Mouse (Mus musculus): ENCODE measurements around the gene Atoh8.

Gene Atoh8

GRCm38 (mm10) chr6:72254588-72255075, 19.3 kb upstream of the Atoh8 start:
- DNase-seq (ENCODE audit: low spot score in 2 of 2), result no peak

DNA sequence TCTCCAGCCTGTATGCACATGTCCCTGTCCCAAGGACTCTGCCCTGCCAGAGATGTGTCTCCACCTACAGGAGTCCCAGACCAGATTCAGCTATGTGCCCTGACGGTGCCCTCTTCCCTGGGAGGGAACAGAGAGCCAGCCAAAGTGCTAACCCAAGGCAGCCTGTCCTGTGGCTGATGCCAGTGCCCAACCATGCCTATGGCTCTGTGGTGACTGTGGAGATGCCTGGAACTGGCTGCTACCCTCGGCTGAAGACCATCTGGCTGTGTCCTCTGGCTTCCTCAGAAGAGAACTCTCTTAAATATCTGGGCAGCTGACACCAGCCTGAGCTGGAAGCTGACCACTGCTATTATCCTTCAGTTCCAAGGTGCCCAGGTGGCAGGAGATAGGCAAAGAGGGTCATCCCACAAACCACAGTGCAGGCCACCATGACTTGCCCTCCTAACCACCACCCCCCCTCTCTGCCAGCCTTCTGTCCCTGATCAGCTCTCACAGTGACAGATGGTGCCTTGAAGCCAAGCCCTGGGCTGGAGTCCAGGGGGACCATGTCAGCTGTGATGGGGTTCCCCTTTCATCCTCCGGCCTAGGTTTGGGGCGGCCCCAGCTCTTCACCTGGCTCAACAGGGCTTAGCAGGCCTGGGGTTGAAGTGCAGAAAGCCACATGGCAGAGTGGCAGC, 18.7 kb upstream of the Atoh8 start:
- no peak for DNase-seq (ENCODE audit: low spot score in 2 of 2)

- no peak for DNase-seq (ENCODE audit: low spot score in 2 of 2)
These were observed 17.8 kb upstream of the Atoh8 start for GRCm38 (mm10) chr6:72253168-72253567.

- no peak for DNase-seq (ENCODE audit: low spot score in 2 of 2)
These were observed 17.1 kb upstream of the Atoh8 start for GRCm38 (mm10) chr6:72252433-72252832.

GRCm38 (mm10) chr6:72249981-72250380, 14.6 kb upstream of the Atoh8 start:
- DNase-seq (ENCODE audit: low spot score in 2 of 2), result no peak

GRCm38 (mm10) chr6:72248150-72248914, 13.0 kb upstream of the Atoh8 start:
- DNase-seq (ENCODE audit: low spot score in 2 of 2), result no peak

DNA sequence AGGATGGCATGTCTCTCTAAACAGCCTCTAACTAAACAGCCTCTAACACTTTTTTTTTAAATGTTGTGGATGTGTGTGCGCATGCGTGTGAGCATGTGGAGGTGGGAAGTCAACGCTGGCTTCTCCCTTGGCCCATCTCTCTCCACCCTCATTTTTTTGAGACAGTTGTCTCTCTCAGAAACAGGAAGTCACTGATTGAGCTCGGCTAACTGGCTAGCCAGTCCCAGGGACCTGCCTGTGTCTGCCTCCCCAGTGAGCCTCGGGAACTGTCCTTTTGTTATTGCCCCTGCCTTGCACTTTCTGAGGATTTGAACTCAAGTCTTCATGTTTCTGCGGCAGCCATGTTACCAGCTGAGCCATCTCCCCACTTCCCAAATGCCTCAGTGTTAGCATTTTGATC, 10.9 kb upstream of the Atoh8 start:
- DNase-seq (ENCODE audit: low spot score in 2 of 2), result no peak

- no peak for DNase-seq (ENCODE audit: low spot score in 2 of 2)
These were observed 9.3 kb upstream of the Atoh8 start for GRCm38 (mm10) chr6:72244569-72245285.

GRCm38 (mm10) chr6:72244144-72244549, 8.8 kb upstream of the Atoh8 start:
- DNase-seq (ENCODE audit: low spot score in 2 of 2), result peak; percentile 36 to 66

DNA sequence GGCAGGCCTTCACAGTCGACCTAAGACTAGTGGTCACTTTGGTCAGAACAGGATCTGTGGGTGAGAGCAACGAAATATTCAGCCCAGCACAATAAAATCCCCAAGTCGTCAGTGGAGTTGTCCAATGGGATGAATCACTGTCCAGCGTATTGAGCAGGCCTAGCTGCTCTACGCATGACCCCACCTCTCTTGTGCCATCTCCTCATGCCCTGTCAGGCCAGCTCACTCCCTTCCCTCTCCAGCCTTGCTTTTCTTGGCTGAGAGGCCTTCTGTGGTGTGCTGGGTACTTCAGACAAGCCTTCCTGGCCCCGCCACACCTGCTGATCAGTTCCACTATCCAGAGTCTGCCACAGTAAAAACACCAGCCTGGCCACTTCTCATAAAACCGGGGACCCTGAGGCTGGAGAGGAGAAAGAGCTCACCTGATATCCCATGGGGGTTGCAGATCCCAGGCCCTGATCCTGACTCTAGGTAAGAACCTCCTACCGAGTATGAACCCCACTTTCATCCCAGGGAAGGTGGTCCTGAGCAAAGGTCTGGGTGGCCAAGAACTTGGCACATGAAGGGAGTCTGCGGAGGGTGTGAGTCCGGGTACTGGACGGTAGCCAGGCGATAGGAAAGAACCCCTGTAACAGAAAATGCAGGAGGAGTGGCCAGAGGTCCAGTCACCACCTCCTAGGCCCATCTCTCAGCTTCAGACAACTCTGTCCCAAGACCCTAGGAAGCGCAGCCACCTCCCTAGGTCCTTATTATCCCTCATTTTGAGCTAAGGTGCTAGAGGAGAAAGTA, 7.3 kb upstream of the Atoh8 start:
- no peak for DNase-seq (ENCODE audit: low spot score in 2 of 2)

- DNase-seq (ENCODE audit: low spot score in 2 of 2), result no peak
These were observed 6.4 kb upstream of the Atoh8 start for GRCm38 (mm10) chr6:72241843-72242154.

- no peak for DNase-seq (ENCODE audit: low spot score in 2 of 2)
These were observed 5.9 kb upstream of the Atoh8 start for GRCm38 (mm10) chr6:72241133-72241842.

DNA sequence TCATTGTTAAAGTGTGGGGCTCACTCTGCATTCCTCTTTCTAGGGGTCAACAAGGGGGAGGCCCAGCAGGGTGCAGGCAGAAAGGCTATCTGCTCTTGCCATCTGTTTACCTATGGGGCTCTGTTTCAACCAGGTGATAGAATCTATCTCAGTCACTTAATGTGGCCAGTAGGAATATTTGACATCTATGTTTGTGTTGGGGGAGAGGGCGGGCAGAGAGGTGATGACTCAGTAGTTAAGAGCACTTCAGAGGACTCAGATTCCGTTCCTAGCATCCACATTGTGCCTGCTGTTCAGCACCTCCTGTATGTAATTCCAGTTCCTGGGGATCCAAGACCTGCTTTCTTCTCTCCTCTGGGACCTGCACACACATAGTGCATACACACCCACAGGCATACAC, 4.7 kb upstream of the Atoh8 start:
- DNase-seq (ENCODE audit: low spot score in 2 of 2), result no peak

DNA sequence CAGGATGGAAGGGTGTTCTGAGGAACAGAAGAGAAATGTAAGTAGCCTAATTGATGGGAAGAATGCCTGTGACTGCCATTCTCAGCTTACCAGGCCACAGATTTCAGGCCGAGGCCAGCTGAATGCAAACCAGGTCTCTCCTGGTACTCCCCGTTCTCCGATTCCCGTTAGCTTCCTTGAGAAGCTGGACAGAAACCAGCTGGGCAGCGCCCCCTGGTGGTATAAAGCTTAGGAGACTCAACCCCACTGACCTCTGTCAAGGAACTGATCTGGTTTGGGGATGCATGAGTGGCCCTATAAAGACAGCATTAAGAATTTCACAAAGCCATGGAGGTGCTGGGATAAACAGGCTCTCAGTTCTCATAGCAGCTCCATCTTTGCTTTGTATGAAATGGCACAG, 1.7 kb upstream of the Atoh8 start:
- peak; percentile 33 to 81 for DNase-seq (ENCODE audit: low spot score in 2 of 2)

DNA sequence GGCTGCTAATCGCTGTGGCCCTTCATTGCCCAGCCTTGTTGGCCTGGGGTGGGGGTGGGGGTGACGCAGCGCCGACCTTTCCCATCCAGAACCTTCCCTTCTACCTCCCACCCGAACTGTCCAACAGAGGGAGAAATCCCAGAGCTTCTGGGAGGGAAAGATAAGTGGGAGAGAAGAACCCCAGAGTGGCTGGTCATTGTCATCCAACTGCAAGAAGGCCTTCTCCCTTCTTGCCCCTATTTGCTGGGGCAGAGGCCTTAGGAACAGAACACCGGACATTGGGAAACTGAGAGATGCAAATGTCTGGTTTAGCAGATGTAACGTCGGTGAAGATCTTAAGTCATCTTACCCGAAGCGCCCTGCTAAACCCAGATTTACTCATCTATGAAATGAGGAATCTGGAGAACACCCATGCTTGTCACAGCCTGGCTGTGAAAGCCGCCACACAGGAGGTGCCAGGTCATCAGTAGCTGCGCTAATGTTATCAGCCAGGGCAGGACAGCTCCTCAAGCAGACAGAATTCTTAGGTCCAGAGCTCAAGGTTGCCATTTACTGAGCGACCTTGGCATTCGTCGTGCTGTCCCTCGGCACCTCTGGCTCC, 530 bp upstream of the Atoh8 start:
- DNase-seq (ENCODE audit: low spot score in 2 of 2), result no peak

GRCm38 (mm10) chr6:72234372-72235097, 842 bp downstream of the Atoh8 start:
- DNase-seq (ENCODE audit: low spot score in 2 of 2), result peak in 1 of 2 experiments; percentile 21

DNA sequence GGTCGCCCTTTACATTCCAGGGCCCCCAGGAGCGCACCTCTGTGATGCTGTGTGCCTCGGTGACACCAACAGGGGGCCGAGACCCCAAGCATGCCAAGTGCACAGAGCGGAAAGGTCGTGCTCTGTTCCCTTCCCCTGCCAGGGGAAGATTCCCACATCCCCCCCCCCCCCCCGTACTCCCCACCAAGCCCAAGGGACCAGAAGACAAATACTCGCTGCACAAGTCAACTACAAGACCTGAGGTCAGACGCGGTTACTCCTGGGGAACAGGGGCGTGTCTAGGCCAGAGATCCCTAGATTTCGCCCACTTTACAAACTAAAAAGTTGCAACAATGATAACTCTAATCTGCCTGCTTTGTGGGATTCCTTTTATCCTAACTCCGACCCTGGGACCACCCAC, 1.4 kb downstream of the Atoh8 start:
- no peak for DNase-seq (ENCODE audit: low spot score in 2 of 2)

DNA sequence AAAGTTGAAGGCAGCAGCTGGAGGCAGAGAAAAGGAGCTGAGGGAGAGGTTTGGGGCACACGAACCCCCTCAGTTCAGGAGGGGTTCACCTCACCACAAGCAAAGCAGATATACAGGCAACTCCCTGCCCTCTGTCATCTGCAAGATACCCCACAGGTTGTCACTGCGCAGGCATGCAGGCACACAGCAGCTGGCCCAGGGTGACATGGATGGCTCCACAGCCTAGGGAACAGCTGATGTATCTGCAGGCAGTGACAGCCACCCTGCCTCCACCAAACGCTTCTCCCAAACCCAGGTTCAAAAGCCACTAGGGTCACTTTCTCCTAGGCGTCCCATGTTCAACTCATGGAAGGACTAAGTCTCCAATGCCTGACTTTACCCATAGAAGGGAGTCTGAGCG, 2.5 kb downstream of the Atoh8 start:
- no peak for DNase-seq (ENCODE audit: low spot score in 2 of 2)

DNA sequence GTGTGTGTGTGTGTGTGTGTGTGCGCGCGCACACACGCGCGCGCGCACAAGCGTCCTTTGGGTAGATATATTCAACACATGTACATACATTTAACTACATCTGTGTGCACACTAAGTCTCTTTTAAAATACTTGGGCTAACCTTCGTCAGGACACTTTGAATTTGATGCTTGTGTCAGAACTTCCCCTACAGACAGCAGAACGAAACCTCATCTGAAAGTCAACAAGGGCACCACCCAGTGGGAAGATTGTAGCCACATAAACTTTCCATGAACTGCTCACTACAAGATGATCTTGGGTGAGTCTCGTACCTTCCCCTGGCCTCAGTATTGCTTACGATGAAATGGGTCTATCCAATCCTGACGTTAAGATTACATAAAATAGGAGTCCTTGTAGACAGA, 3.0 kb downstream of the Atoh8 start:
- no peak for DNase-seq (ENCODE audit: low spot score in 2 of 2)

DNA sequence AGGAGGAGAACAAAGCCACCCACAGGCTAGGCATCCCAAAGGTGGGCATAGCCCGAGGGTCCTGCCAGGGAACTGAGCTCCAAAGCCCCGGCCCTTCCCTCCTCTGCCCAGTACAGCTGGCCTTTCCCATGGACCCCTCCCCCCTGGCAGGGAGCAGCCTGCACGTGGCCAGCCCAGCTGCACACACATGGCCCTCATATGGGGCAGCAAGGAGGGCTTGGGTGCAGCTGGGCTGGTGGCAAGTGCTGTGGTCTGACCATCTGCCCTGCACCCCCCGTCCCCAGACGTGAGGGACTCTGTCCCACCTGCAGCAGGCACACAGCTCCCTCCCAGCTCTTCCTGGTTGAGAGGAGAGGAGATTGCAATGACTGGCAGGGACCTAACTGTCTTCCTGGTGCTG, 4.5 kb downstream of the Atoh8 start:
- no peak for DNase-seq (ENCODE audit: low spot score in 2 of 2)
